Mouse (Mus musculus) cerebellum, adult 2 months (tissue): ENCODE results near the gene Tube1. TPM values are rescaled to one million over a fixed set of nuclear protein-coding genes. Genes with fewer than 3 reads are reported as not detected.

Experiments
- DNase-seq, 2 experiments: peaks; one replicate each; pipeline ENCODE4 v3.0.0; 2021
- H3K27ac ChIP-seq: fragments of 200-500 bp; 2 replicates; pipeline ENCODE4 v1.5.1; 2012; ENCODE audit warnings: low read length, control low read depth, inconsistent platforms; ENCODE audit not compliant: insufficient read depth
- H3K27me3 ChIP-seq: fragments of 200-500 bp; 2 replicates; pipeline ENCODE4 v1.6.1; 2012; ENCODE audit warnings: inconsistent platforms, mild to moderate bottlenecking, low read length, moderate library complexity; ENCODE audit not compliant: control insufficient read depth, insufficient read depth
- H3K4me1 ChIP-seq: fragments of 200-500 bp; 2 replicates; pipeline ENCODE4 v1.6.1; 2011; ENCODE audit warnings: low read length; ENCODE audit not compliant: control insufficient read depth, insufficient read depth
- H3K4me3 ChIP-seq: fragments of 200-500 bp; replicated peaks from 2 replicates; pipeline ENCODE3; 2011; ENCODE audit warnings: mild to moderate bottlenecking, low read depth, low read length, control low read depth; ENCODE audit not compliant: insufficient read depth
- CTCF ChIP-seq: fragments of 200-500 bp; IDR thresholded peaks from 2 replicates; pipeline ENCODE4 v1.5.1; 2011; ENCODE audit warnings: low read depth, mild to moderate bottlenecking, control low read depth, low read length, moderate library complexity, borderline replicate concordance; ENCODE audit not compliant: insufficient read depth
- POLR2A ChIP-seq: fragments of 200-500 bp; IDR thresholded peaks from 2 replicates; pipeline ENCODE4 v1.6.1; 2011; ENCODE audit warnings: low read length, control low read depth, borderline replicate concordance; ENCODE audit not compliant: insufficient read depth
- WGBS: fragments of 180-500 bp; shearing (Covaris S2); methylation state at CpG from one replicate; pipeline ENCODE4 v1.1.7; 2018; 5-methylcytosine and 5-hydroxymethylcytosine counted together
- polyA plus RNA-seq: library from polyadenylated mRNA; depleted of rRNA; stranded (reverse); fragments of >200 nt; gene quantifications from 2 replicates; pipeline ENCODE4 v1.2.3, GENCODE M21; 2012; rRNA removed

Tube1 gene
- polyA plus RNA-seq: 6.6 and 7.3 TPM in 2 replicates

DNA sequence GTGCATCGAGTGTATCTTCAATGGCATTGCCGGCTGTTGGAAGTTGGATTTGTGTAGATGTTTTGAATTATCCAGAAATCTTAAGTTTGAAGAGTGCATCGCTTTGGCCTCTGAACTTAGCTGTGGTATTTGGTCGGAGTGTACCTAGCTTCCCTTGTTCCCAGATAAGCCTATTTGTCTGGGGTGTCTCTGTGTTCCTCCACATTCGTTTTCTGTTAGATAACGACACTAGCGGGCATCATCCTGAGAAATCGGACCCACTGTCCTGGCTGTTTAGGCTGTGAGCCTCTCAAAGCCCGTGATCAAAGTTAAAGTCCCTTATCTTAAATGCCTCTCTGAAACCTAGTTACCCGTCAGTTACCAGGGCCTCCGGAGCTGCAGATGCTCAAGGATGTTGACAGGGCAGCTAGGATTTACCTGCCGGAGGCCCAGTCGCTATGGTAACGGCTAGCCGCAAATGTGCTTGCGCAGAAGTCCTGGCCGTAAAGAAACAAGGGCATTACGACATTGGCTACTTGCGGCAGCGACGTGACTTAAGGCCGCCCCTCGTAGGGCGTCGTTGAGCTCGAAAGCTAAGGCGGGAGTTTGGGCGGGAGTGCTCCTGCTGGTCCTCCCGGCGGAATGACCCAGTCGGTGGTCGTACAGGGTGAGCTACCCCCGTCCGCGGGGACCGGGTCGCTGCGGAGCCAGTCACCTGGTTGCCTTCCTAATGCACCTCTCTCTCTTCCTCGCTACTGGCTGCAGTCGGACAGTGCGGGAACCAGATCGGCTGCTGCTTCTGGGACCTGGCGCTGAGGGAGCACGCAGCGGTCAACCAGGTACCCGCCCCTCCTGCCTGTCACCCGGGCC is at the start of gene Tube1, which contains the start of gene Fam229b:
Gene Tube1 (plus strand): TSS at position 515 of the 849 bp plus-strand sequence.
Gene Fam229b (minus strand): TSS at position 453 of the 849 bp plus-strand sequence.
- Histone ChIP-seq H3K4me1 (no peaks in the 10 kb centered on the region), H3K27me3 (no peaks in the 10 kb centered on the region), H3K4me3 (peak within 1 kb of the TSS; percentile 72), H3K27ac (peak within 1 kb of the TSS; percentile 55)
- TF ChIP-seq POLR2A (peak; percentile 89; the same call in 1 of the 2 replicates), CTCF (no peak)
- peak; percentile 94 to 95 for DNase-seq
- 3% methylated on average over 47 of the region's 47 CpGs for WGBS

DNA sequence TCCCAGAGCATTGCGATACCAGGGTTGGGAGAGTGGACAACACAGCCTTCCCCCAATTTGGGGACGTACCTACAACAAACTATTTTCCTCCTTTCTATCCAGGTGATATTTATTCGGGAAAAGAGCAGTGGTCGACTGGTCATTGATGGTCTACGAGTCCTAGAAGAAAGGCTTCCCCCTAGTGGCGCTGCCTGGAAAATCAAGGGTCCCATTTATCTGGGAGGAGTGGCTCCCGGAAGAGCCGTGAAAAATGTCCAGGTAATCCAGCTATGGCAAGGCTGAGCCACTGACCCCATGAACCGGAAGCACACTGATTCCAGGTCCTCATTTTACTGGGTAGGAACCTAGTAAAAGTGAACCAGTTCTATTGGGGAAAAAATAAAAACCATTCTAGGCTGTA is 36.8 kb upstream of the Tube1 start:
- no peaks in the 10 kb centered on the region for H3K27me3 ChIP-seq
- DNase-seq: peak; percentile 10 to 16
- WGBS: 75% methylated on average over 9 of the region's 9 CpGs
- no peak overlapping the region for H3K4me3 ChIP-seq
- H3K4me1 ChIP-seq: no peaks in the 10 kb centered on the region
- no peak overlapping the region for H3K27ac ChIP-seq
- TF ChIP-seq CTCF: peak; percentile 44; the same call in 1 of the 2 replicates
- TF ChIP-seq POLR2A: no peak

DNA sequence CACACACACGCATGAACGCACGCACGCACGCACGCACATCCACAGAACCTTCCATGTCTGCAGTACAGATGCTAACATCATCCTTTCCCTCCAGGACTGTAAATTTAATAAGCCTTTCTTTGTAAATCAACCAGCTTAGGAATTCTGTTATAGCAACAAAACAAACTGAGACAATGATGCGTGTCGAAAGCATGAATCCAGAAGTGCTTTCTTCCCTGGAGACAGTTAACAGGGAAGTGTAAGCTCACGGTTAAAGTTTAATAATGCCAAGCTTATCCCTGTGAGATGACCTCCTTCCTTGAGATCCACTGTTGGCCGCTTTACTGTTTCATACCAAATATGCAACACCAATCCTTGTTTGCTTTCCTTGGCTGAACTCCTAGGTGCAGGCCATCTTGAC is 35.0 kb upstream of the Tube1 start:
- DNase-seq: no peak
- H3K4me1 ChIP-seq: no peaks in the 10 kb centered on the region
- 93% methylated on average over 10 of the region's 10 CpGs for WGBS

DNA sequence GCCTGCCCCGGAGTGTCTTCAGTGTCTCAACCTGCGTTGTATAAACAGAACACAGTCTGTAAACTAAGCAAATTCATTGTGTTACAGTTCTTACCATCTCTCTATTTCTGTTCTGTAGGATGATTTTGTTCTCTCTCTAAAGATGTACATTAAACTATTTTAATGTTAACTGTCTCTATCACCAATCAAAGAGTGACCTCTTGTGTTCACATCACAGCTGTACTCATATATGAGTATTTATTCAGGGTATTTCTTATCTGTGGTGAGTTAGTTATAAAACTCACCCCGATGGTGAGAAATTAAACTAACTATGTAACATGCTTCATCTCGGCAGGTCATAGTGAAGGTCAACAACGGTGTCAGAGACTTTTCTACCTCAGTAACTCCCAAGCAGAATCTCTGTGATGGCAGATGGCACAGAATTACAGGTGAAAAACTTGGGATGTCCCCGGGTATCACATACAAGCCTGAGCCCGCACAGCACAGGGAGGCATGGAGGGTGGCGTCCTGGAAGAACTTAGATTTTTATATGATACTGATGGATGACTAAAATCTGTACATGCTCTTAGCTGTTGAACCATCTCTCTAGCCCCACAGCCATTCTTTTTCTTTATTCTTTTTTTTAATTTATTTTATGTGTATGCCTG is 28.9 kb upstream of the Tube1 start:
- H3K4me1 ChIP-seq: no peaks in the 10 kb centered on the region
- H3K4me3 ChIP-seq: no peak overlapping the region
- TF ChIP-seq POLR2A: no peak
- no peak for TF ChIP-seq CTCF
- DNase-seq: no peak
- no peaks in the 10 kb centered on the region for H3K27me3 ChIP-seq
- WGBS: 89% methylated on average over 8 of the region's 8 CpGs
- no peak overlapping the region for H3K27ac ChIP-seq

More for the DNA sequence above, 35.0 kb upstream of the Tube1 start:
- TF ChIP-seq POLR2A (no peak), CTCF (no peak)
- Histone ChIP-seq H3K27ac (no peak overlapping the region), H3K27me3 (no peaks in the 10 kb centered on the region), H3K4me3 (no peak overlapping the region)

DNA sequence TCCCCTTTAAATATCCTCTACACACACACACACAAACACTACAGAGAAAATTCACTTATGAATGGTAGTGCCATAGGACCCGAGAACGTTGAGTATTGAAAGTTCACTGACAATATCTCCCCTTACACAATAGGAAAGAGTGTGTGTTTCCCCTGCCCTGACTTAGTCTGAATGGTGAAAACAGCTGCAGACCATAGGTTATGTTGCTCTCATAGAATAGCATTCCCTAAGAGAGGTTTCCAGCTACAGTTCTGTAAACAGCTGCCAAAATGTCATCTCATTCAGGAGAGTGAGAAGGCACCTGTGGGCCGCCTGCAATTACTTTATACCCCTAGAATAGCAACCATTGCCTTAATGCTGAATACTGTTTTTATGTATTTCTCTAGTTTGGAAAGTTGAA is 27.4 kb upstream of the Tube1 start:
- 57% methylated on average over 3 of the region's 3 CpGs for WGBS
- H3K4me3 ChIP-seq: no peak overlapping the region
- H3K27me3 ChIP-seq: no peaks in the 10 kb centered on the region
- H3K4me1 ChIP-seq: no peaks in the 10 kb centered on the region
- no peak overlapping the region for H3K27ac ChIP-seq
- DNase-seq: no peak
- TF ChIP-seq POLR2A: no peak
- no peak for TF ChIP-seq CTCF

DNA sequence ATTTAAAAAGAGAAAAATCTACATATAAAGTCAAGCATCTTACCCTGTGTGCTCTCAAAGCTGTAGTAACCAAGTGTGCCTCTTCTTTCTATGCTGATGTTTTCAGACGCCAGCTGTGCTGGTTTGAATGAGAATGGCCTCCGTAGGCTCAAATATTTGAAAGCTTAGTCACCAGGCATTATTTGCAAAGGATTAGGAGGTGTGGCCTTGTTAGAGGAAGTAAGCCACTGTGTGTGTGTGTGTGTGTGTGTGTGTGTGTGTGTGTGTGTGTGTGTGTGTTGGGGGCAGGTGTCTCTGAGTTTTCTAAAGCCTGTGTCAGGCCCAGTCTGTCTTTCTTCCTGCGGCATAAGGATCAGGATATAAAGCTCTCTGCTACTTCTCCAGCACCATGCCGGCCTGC is 26.8 kb upstream of the Tube1 start:
- WGBS: 58% methylated on average over 4 of the region's 4 CpGs
- Histone ChIP-seq H3K4me1 (no peaks in the 10 kb centered on the region), H3K27me3 (no peaks in the 10 kb centered on the region), H3K4me3 (no peak overlapping the region), H3K27ac (no peak overlapping the region)
- no peak for DNase-seq
- TF ChIP-seq POLR2A: no peak

DNA sequence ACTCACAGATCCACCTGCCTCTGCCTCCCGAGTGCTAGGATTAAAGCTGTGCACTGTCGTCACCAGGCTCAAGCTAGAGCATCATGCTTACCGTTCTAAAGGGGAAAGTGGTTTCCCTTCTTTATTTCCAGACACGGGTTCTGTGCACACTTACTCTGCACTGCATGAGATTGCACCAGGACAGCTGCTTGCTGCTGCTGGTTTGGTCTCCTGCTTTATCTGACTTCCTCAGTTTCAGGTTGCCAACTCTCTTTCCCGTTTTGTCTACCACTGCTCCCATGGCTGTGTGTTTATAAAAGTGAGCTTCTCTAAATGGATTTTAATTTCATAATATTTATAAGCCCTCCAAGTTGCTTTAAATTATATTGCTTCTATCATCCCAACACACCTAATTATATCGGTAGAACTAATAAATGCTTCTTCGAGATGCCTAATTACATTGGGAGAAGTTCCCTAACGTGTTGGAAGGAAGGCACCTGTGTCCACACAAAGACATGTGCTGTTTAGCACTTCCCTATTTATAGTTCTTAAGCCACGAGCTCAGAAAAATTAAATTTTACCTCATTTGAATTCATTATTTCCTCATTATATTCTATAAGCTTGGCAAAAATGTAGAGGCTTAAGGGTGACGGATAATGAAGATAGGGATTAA is 24.8 kb upstream of the Tube1 start:
- H3K4me3 ChIP-seq: no peak overlapping the region
- H3K27ac ChIP-seq: no peak overlapping the region
- H3K4me1 ChIP-seq: no peaks in the 10 kb centered on the region
- WGBS: 76% methylated on average over 10 of the region's 10 CpGs
- TF ChIP-seq CTCF (no peak), POLR2A (no peak)
- DNase-seq: no peak
- no peaks in the 10 kb centered on the region for H3K27me3 ChIP-seq

DNA sequence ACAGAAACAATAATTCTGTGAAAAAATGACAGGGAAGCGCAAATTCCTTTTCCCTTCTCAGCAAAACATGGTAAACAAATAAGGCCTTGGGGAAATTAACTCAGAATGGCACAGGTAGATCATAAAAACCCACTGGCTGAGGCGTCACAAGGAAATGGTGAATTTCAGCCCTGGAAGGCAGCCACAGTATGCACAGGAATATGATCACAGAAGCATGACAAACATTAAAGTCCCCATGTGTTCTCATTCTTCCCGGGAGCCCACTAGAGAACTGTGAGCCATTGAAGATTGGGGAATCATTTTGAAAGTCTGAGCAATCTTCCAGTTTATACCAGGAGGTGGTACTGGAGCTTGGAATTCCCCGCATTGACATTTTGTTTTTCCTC is 24.3 kb upstream of the Tube1 start:
- no peaks in the 10 kb centered on the region for H3K4me1 ChIP-seq
- WGBS: 50% methylated on average over 4 of the region's 4 CpGs
- H3K27me3 ChIP-seq: no peaks in the 10 kb centered on the region
- TF ChIP-seq CTCF (no peak), POLR2A (no peak)
- H3K4me3 ChIP-seq: no peak overlapping the region
- DNase-seq: no peak
- H3K27ac ChIP-seq: no peak overlapping the region
